Mouse (Mus musculus): ENCODE results near the gene Hmces. TPM values are rescaled to one million over a fixed set of nuclear protein-coding genes. Genes with fewer than 3 reads are reported as not detected.

Hmces gene
- polyA plus RNA-seq (2014; fragmentation: Nextera tagmentation; extraction: Ambion mirVana): 42.8 and 47.6 TPM in 2 replicates

- Histone ChIP-seq H3K27ac (ENCODE audit: low read depth, low read length) (peak within 1 kb of the TSS; percentile 37; the same call in 1 of the 2 replicates), H3K36me3 (ENCODE audit: control insufficient read depth, insufficient read depth, low read length) (peaks cover 8% of the 10 kb centered on the region), H3K9me3 (ENCODE audit: control insufficient read depth, low read length) (no peaks in the 10 kb centered on the region), H3K4me3 (ENCODE audit: low read depth, low read length) (peak within 1 kb of the TSS; percentile 79), H3K4me2 (peak within 1 kb of the TSS; percentile 64), H3K4me1 (ENCODE audit: control insufficient read depth, insufficient read depth, low read length) (peaks cover 11% of the 10 kb centered on the region), H3K9ac (ENCODE audit: low read length) (peak within 1 kb of the TSS; percentile 74), H3K27me3 (ENCODE audit: control insufficient read depth, insufficient read depth, low read length) (no peaks in the 10 kb centered on the region)
- peak; percentile 93 for ATAC-seq (ENCODE audit: low FRiP score)
- under 1% methylated on average over 57 of the region's 62 CpGs for WGBS
- DNase-seq (ENCODE audit: low spot score, missing footprints): peak; percentile 96
Observed at GRCm38 (mm10) chr6:87913661-87914325, at the start of gene Hmces. Hmces (plus strand) TSS chr6:87913935.

GRCm38 (mm10) chr6:87866211-87866610, 47.5 kb upstream of the Hmces start:
- no peaks in the 10 kb centered on the region for H3K9me3 ChIP-seq (ENCODE audit: control insufficient read depth, low read length)
- no peaks in the 10 kb centered on the region for H3K27me3 ChIP-seq (ENCODE audit: control insufficient read depth, insufficient read depth, low read length)
- DNase-seq (ENCODE audit: low spot score, missing footprints) (no peak), ATAC-seq (ENCODE audit: low FRiP score) (no peak)
- H3K4me2 ChIP-seq: no peak overlapping the region
- H3K27ac ChIP-seq (ENCODE audit: low read depth, low read length): no peak overlapping the region
- 83% methylated on average over 6 of the region's 6 CpGs for WGBS
- H3K9ac ChIP-seq (ENCODE audit: low read length): no peak overlapping the region
- no peak overlapping the region for H3K4me3 ChIP-seq (ENCODE audit: low read depth, low read length)
- no peaks in the 10 kb centered on the region for H3K4me1 ChIP-seq (ENCODE audit: control insufficient read depth, insufficient read depth, low read length)
- no peaks in the 10 kb centered on the region for H3K36me3 ChIP-seq (ENCODE audit: control insufficient read depth, insufficient read depth, low read length)

GRCm38 (mm10) chr6:87867256-87867655, 46.5 kb upstream of the Hmces start:
- WGBS: 83% methylated on average over 2 of the region's 2 CpGs
- no peak overlapping the region for H3K4me3 ChIP-seq (ENCODE audit: low read depth, low read length)
- no peaks in the 10 kb centered on the region for H3K36me3 ChIP-seq (ENCODE audit: control insufficient read depth, insufficient read depth, low read length)
- DNase-seq (ENCODE audit: low spot score, missing footprints) (no peak), ATAC-seq (ENCODE audit: low FRiP score) (no peak)
- H3K4me1 ChIP-seq (ENCODE audit: control insufficient read depth, insufficient read depth, low read length): no peaks in the 10 kb centered on the region
- H3K9me3 ChIP-seq (ENCODE audit: control insufficient read depth, low read length): no peaks in the 10 kb centered on the region
- no peaks in the 10 kb centered on the region for H3K27me3 ChIP-seq (ENCODE audit: control insufficient read depth, insufficient read depth, low read length)
- H3K9ac ChIP-seq (ENCODE audit: low read length): no peak overlapping the region
- no peak overlapping the region for H3K27ac ChIP-seq (ENCODE audit: low read depth, low read length)
- no peak overlapping the region for H3K4me2 ChIP-seq

- no peaks in the 10 kb centered on the region for H3K9me3 ChIP-seq (ENCODE audit: control insufficient read depth, low read length)
- H3K27ac ChIP-seq (ENCODE audit: low read depth, low read length): no peak overlapping the region
- no peak for ATAC-seq (ENCODE audit: low FRiP score)
- H3K4me3 ChIP-seq (ENCODE audit: low read depth, low read length): no peak overlapping the region
- H3K36me3 ChIP-seq (ENCODE audit: control insufficient read depth, insufficient read depth, low read length): no peaks in the 10 kb centered on the region
- H3K4me2 ChIP-seq: no peak overlapping the region
- no peaks in the 10 kb centered on the region for H3K4me1 ChIP-seq (ENCODE audit: control insufficient read depth, insufficient read depth, low read length)
- H3K27me3 ChIP-seq (ENCODE audit: control insufficient read depth, insufficient read depth, low read length): no peaks in the 10 kb centered on the region
- H3K9ac ChIP-seq (ENCODE audit: low read length): no peak overlapping the region
- WGBS: 78% methylated on average over 9 of the region's 9 CpGs
- DNase-seq (ENCODE audit: low spot score, missing footprints): no peak
Observed at GRCm38 (mm10) chr6:87868871-87869506, 44.7 kb upstream of the Hmces start.

GRCm38 (mm10) chr6:87870440-87870839, 43.3 kb upstream of the Hmces start:
- DNase-seq (ENCODE audit: low spot score, missing footprints) (no peak), ATAC-seq (ENCODE audit: low FRiP score) (no peak)
- no peak overlapping the region for H3K4me2 ChIP-seq
- no peak overlapping the region for H3K27ac ChIP-seq (ENCODE audit: low read depth, low read length)
- H3K4me3 ChIP-seq (ENCODE audit: low read depth, low read length): no peak overlapping the region
- no peaks in the 10 kb centered on the region for H3K27me3 ChIP-seq (ENCODE audit: control insufficient read depth, insufficient read depth, low read length)
- H3K9ac ChIP-seq (ENCODE audit: low read length): no peak overlapping the region
- H3K9me3 ChIP-seq (ENCODE audit: control insufficient read depth, low read length): no peaks in the 10 kb centered on the region
- no peaks in the 10 kb centered on the region for H3K4me1 ChIP-seq (ENCODE audit: control insufficient read depth, insufficient read depth, low read length)
- no peaks in the 10 kb centered on the region for H3K36me3 ChIP-seq (ENCODE audit: control insufficient read depth, insufficient read depth, low read length)
- 77% methylated on average over 1 of the region's 1 CpGs for WGBS

GRCm38 (mm10) chr6:87871240-87871639, 42.5 kb upstream of the Hmces start:
- Histone ChIP-seq H3K4me2 (no peak overlapping the region), H3K9ac (ENCODE audit: low read length) (no peak overlapping the region), H3K27ac (ENCODE audit: low read depth, low read length) (no peak overlapping the region), H3K4me1 (ENCODE audit: control insufficient read depth, insufficient read depth, low read length) (no peaks in the 10 kb centered on the region), H3K9me3 (ENCODE audit: control insufficient read depth, low read length) (no peaks in the 10 kb centered on the region), H3K4me3 (ENCODE audit: low read depth, low read length) (no peak overlapping the region), H3K36me3 (ENCODE audit: control insufficient read depth, insufficient read depth, low read length) (no peaks in the 10 kb centered on the region), H3K27me3 (ENCODE audit: control insufficient read depth, insufficient read depth, low read length) (no peaks in the 10 kb centered on the region)
- DNase-seq (ENCODE audit: low spot score, missing footprints) (peak; percentile 47), ATAC-seq (ENCODE audit: low FRiP score) (no peak)
- 86% methylated on average over 7 of the region's 7 CpGs for WGBS

GRCm38 (mm10) chr6:87873104-87873503, 40.6 kb upstream of the Hmces start:
- Histone ChIP-seq H3K4me2 (no peak overlapping the region), H3K4me3 (ENCODE audit: low read depth, low read length) (no peak overlapping the region), H3K27ac (ENCODE audit: low read depth, low read length) (no peak overlapping the region), H3K4me1 (ENCODE audit: control insufficient read depth, insufficient read depth, low read length) (no peaks in the 10 kb centered on the region), H3K36me3 (ENCODE audit: control insufficient read depth, insufficient read depth, low read length) (no peaks in the 10 kb centered on the region), H3K9me3 (ENCODE audit: control insufficient read depth, low read length) (no peaks in the 10 kb centered on the region), H3K9ac (ENCODE audit: low read length) (no peak overlapping the region), H3K27me3 (ENCODE audit: control insufficient read depth, insufficient read depth, low read length) (no peaks in the 10 kb centered on the region)
- DNase-seq (ENCODE audit: low spot score, missing footprints) (peak; percentile 26), ATAC-seq (ENCODE audit: low FRiP score) (no peak)
- 56% methylated on average over 1 of the region's 1 CpGs for WGBS

GRCm38 (mm10) chr6:87873963-87874362, 39.8 kb upstream of the Hmces start:
- H3K4me3 ChIP-seq (ENCODE audit: low read depth, low read length): no peak overlapping the region
- ATAC-seq (ENCODE audit: low FRiP score): no peak

GRCm38 (mm10) chr6:87875083-87875482, 38.7 kb upstream of the Hmces start:
- DNase-seq (ENCODE audit: low spot score, missing footprints): no peak
- WGBS: 93% methylated on average over 1 of the region's 1 CpGs

More at GRCm38 (mm10) chr6:87873963-87874362, 39.8 kb upstream of the Hmces start:
- Histone ChIP-seq H3K4me1 (ENCODE audit: control insufficient read depth, insufficient read depth, low read length) (no peaks in the 10 kb centered on the region), H3K4me2 (no peak overlapping the region), H3K27ac (ENCODE audit: low read depth, low read length) (no peak overlapping the region), H3K27me3 (ENCODE audit: control insufficient read depth, insufficient read depth, low read length) (no peaks in the 10 kb centered on the region), H3K36me3 (ENCODE audit: control insufficient read depth, insufficient read depth, low read length) (no peaks in the 10 kb centered on the region), H3K9me3 (ENCODE audit: control insufficient read depth, low read length) (no peaks in the 10 kb centered on the region), H3K9ac (ENCODE audit: low read length) (no peak overlapping the region)
- no peak for DNase-seq (ENCODE audit: low spot score, missing footprints)
- WGBS: 88% methylated on average over 2 of the region's 2 CpGs

More at GRCm38 (mm10) chr6:87875083-87875482, 38.7 kb upstream of the Hmces start:
- ATAC-seq (ENCODE audit: low FRiP score): no peak
- no peak overlapping the region for H3K4me3 ChIP-seq (ENCODE audit: low read depth, low read length)
- no peak overlapping the region for H3K27ac ChIP-seq (ENCODE audit: low read depth, low read length)
- no peak overlapping the region for H3K4me2 ChIP-seq
- H3K9ac ChIP-seq (ENCODE audit: low read length): no peak overlapping the region
- no peaks in the 10 kb centered on the region for H3K9me3 ChIP-seq (ENCODE audit: control insufficient read depth, low read length)
- no peaks in the 10 kb centered on the region for H3K36me3 ChIP-seq (ENCODE audit: control insufficient read depth, insufficient read depth, low read length)
- H3K4me1 ChIP-seq (ENCODE audit: control insufficient read depth, insufficient read depth, low read length): no peaks in the 10 kb centered on the region
- H3K27me3 ChIP-seq (ENCODE audit: control insufficient read depth, insufficient read depth, low read length): no peaks in the 10 kb centered on the region
